Mouse (Mus musculus): ENCODE data around the gene Lcp1.

The Lcp1 gene

DNA sequence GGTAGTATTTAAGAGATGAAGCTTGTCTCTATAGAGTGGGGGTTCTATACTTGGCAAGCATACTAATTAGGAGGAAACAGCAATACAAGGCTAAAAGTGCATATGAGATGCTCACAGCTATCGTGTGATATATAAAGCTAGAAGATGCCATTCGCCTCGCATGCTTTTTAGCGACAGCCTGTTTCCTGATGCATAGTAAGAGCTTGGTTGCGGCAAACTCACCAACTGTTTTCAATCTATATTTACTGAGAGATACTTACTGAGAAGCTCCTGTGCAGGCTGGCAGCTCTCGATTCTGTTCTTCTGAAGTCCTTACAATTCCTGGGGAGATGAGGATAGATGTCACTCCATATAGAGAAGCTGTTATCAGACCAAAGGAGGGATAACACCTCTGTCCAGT is 148.8 kb downstream of the Lcp1 start:
- DNase-seq (ENCODE audit: low spot score in 2 of 2), result no peak

DNA sequence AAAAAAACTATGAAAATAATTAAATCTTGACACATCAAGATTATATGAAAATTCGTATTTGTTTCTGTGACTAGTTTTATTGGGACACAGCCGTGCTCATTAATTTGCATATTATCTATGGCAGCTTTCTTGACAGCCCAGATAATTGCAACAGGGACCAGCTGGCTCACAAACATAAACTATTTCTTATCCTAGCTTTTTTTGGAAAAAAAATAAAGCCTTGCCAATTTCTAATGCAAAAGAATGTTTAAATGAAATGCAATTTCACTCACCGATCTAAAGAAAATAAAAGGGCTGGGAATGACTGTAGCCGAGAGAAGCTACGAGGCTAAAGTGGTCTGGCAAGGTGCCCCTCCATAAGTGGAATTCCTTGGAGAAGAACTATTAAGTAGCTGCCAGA is 149.5 kb downstream of the Lcp1 start:
- DNase-seq (ENCODE audit: low spot score in 2 of 2), result no peak
